Mouse (Mus musculus): ENCODE results near the gene Cdc42bpb. TPM values are rescaled to one million over a fixed set of nuclear protein-coding genes. Genes with fewer than 3 reads are reported as not detected.

The Cdc42bpb gene
- polyA plus RNA-seq, 1 experiment from 2014 or later = 27.7 TPM

DNA sequence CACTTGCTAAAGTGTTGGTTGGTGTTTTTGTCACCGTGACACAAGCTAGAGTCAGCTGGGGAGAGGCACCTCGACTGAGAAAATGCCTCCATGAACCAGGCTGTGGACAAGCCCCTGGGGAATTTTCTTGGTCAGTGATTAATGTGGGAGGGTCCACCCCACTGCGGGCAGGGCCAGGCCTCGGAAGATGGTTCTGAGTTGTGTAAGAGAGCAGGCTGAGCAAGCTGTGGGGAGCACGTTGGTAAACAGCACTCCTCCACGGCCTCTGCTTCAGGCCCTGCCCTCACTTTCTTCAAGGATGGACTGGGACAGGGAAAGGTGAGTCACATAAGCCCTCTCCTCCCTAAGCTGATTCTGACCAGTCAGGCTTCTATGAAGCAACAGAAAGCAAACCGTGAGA lies 36.8 kb downstream of the Cdc42bpb start:
- Histone ChIP-seq H3K27me3 (ENCODE audit: insufficient read depth, low read length) (no peaks in the 10 kb centered on the region), H3K36me3 (ENCODE audit: insufficient read depth, low read length) (peaks cover 35% of the 10 kb centered on the region), H3K9ac (ENCODE audit: low read depth, low read length) (no peak overlapping the region), H3K9me3 (replicated peaks; ENCODE audit: low read length) (no peaks in the 10 kb centered on the region), H3K4me2 (ENCODE audit: low read length) (no peak overlapping the region), H3K4me1 (replicated peaks; ENCODE audit: insufficient read depth, low read length) (no peaks in the 10 kb centered on the region), H3K27ac (no peak overlapping the region), H3K4me3 (replicated peaks; ENCODE audit: low read depth, low read length) (no peak overlapping the region)
- 59% methylated on average over 7 of the region's 7 CpGs for WGBS
- ATAC-seq (replicated peaks; ENCODE audit: low FRiP score, low read depth) = no peak
- DNase-seq (ENCODE audit: low spot score) = no peak
- no peak for TF ChIP-seq CTCF (IDR thresholded peaks at IDR 0.05; ENCODE audit: low read depth)

GRCm38 (mm10) chr12:111337864-111338354 lies 39.6 kb downstream of the Cdc42bpb start:
- WGBS = 71% methylated on average over 15 of the region's 15 CpGs
- no peaks in the 10 kb centered on the region for H3K4me1 ChIP-seq (replicated peaks; ENCODE audit: insufficient read depth, low read length)
- no peak overlapping the region for H3K27ac ChIP-seq
- no peaks in the 10 kb centered on the region for H3K27me3 ChIP-seq (ENCODE audit: insufficient read depth, low read length)
- ATAC-seq (replicated peaks; ENCODE audit: low FRiP score, low read depth) = no peak
- H3K9ac ChIP-seq (ENCODE audit: low read depth, low read length) = no peak overlapping the region
- no peak overlapping the region for H3K4me2 ChIP-seq (ENCODE audit: low read length)
- no peak for DNase-seq (ENCODE audit: low spot score)
- H3K9me3 ChIP-seq (replicated peaks; ENCODE audit: low read length) = no peaks in the 10 kb centered on the region
- H3K4me3 ChIP-seq (replicated peaks; ENCODE audit: low read depth, low read length) = no peak overlapping the region
- peak; percentile 21; the same call in 1 of the 2 replicates for TF ChIP-seq CTCF (IDR thresholded peaks at IDR 0.05; ENCODE audit: low read depth)
- peaks cover 52% of the 10 kb centered on the region for H3K36me3 ChIP-seq (ENCODE audit: insufficient read depth, low read length)

DNA sequence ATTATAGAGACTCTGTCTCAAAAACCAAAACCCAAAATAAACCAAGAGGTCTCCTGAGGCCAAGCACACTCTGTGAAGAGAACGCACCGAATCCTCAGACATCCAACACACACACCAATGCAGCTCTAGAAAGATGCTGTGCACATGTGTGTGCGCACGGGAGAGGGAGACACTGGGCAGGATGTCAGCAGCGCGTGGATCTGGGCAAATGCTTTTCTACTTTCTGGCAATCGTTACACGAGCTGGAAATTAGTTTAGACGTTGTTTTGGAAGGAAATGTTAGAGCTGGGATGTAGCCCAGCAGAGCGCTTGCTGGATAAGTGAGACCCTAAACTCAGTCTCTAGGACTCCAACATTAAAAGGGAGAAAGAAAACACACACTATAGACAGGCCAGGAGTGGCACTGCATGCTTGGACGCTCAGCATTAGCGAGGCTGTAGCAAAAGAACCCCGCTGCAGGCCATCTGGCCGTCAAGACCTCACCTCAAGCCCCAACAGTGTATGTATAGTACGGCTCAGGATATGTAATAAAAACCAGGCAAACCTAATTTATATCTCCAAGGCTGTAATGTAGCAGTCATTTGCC lies 44.4 kb downstream of the Cdc42bpb start:
- H3K9me3 ChIP-seq (replicated peaks; ENCODE audit: low read length) = no peaks in the 10 kb centered on the region
- H3K9ac ChIP-seq (ENCODE audit: low read depth, low read length) = no peak overlapping the region
- H3K4me2 ChIP-seq (ENCODE audit: low read length) = no peak overlapping the region
- TF ChIP-seq CTCF (IDR thresholded peaks at IDR 0.05; ENCODE audit: low read depth) = no peak
- 64% methylated on average over 15 of the region's 15 CpGs for WGBS
- H3K4me3 ChIP-seq (replicated peaks; ENCODE audit: low read depth, low read length) = no peak overlapping the region
- no peaks in the 10 kb centered on the region for H3K4me1 ChIP-seq (replicated peaks; ENCODE audit: insufficient read depth, low read length)
- H3K27ac ChIP-seq = no peak overlapping the region
- H3K36me3 ChIP-seq (ENCODE audit: insufficient read depth, low read length) = peaks cover 53% of the 10 kb centered on the region
- no peak for DNase-seq (ENCODE audit: low spot score)
- H3K27me3 ChIP-seq (ENCODE audit: insufficient read depth, low read length) = no peaks in the 10 kb centered on the region
- no peak for ATAC-seq (replicated peaks; ENCODE audit: low FRiP score, low read depth)

DNA sequence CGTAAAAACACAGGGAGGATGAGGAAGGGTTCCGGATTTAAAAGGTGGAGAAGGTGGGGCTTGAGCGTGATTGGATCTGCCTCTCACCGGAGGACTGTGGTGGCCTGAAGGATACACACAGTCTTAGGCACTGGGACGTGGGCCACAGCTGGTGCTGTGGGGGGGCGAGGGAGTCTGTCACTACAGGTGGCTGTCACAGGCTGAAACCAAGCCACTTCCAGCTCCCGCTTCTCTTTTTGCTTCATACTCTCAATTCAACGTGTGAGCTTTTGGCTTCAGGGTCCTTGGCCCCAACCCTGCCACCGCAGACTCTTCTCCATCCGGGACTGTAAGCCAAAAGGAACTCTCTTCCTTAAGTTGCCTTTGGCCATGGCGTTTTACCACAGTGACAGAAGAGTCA lies 45.1 kb downstream of the Cdc42bpb start:
- H3K27me3 ChIP-seq (ENCODE audit: insufficient read depth, low read length) = no peaks in the 10 kb centered on the region
- no peaks in the 10 kb centered on the region for H3K9me3 ChIP-seq (replicated peaks; ENCODE audit: low read length)
- H3K4me1 ChIP-seq (replicated peaks; ENCODE audit: insufficient read depth, low read length) = no peaks in the 10 kb centered on the region
- no peak for TF ChIP-seq CTCF (IDR thresholded peaks at IDR 0.05; ENCODE audit: low read depth)
- DNase-seq (ENCODE audit: low spot score) (no peak), ATAC-seq (replicated peaks; ENCODE audit: low FRiP score, low read depth) (no peak)
- H3K27ac ChIP-seq = no peak overlapping the region
- peaks cover 54% of the 10 kb centered on the region for H3K36me3 ChIP-seq (ENCODE audit: insufficient read depth, low read length)
- no peak overlapping the region for H3K4me2 ChIP-seq (ENCODE audit: low read length)
- WGBS = 94% methylated on average over 11 of the region's 11 CpGs
- H3K4me3 ChIP-seq (replicated peaks; ENCODE audit: low read depth, low read length) = no peak overlapping the region
- no peak overlapping the region for H3K9ac ChIP-seq (ENCODE audit: low read depth, low read length)

DNA sequence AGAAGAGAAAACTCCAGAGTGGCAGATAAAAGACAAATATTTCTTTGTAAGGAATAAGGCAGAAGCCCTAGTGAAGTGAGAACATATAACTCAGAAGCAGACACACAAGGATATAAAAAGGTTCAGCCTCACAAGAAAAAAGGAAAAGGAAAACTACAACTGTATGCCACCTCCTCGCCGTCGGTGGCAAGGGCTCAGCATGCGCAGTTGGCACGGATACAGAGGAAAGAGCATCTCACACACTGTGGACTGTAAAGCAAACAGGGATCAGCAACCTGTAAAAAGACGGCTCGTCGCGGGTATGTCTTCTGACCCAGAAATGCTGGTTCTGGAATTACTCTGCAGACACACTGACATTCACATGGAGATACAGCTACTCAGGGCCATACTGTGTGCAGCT lies 45.9 kb downstream of the Cdc42bpb start:
- no peaks in the 10 kb centered on the region for H3K27me3 ChIP-seq (ENCODE audit: insufficient read depth, low read length)
- H3K4me1 ChIP-seq (replicated peaks; ENCODE audit: insufficient read depth, low read length) = no peaks in the 10 kb centered on the region
- H3K9ac ChIP-seq (ENCODE audit: low read depth, low read length) = no peak overlapping the region
- no peak overlapping the region for H3K27ac ChIP-seq
- H3K36me3 ChIP-seq (ENCODE audit: insufficient read depth, low read length) = peaks cover 58% of the 10 kb centered on the region
- WGBS = 96% methylated on average over 9 of the region's 9 CpGs
- no peak overlapping the region for H3K4me3 ChIP-seq (replicated peaks; ENCODE audit: low read depth, low read length)
- no peak for DNase-seq (ENCODE audit: low spot score)
- no peaks in the 10 kb centered on the region for H3K9me3 ChIP-seq (replicated peaks; ENCODE audit: low read length)
- no peak for TF ChIP-seq CTCF (IDR thresholded peaks at IDR 0.05; ENCODE audit: low read depth)
- no peak for ATAC-seq (replicated peaks; ENCODE audit: low FRiP score, low read depth)
- no peak overlapping the region for H3K4me2 ChIP-seq (ENCODE audit: low read length)

- Histone ChIP-seq H3K4me1 (replicated peaks; ENCODE audit: insufficient read depth, low read length) (no peaks in the 10 kb centered on the region), H3K4me2 (ENCODE audit: low read length) (no peak overlapping the region), H3K36me3 (ENCODE audit: insufficient read depth, low read length) (peaks cover 51% of the 10 kb centered on the region), H3K9me3 (replicated peaks; ENCODE audit: low read length) (no peaks in the 10 kb centered on the region), H3K4me3 (replicated peaks; ENCODE audit: low read depth, low read length) (no peak overlapping the region), H3K27ac (no peak overlapping the region), H3K27me3 (ENCODE audit: insufficient read depth, low read length) (no peaks in the 10 kb centered on the region), H3K9ac (ENCODE audit: low read depth, low read length) (no peak overlapping the region)
- ATAC-seq (replicated peaks; ENCODE audit: low FRiP score, low read depth) = no peak
- no peak for TF ChIP-seq CTCF (IDR thresholded peaks at IDR 0.05; ENCODE audit: low read depth)
- 87% methylated on average over 15 of the region's 15 CpGs for whole genome bisulfite sequencing
- no peak for DNase-seq (ENCODE audit: low spot score)
Observed at GRCm38 (mm10) chr12:111329281-111329680, 48.2 kb downstream of the Cdc42bpb start.

DNA sequence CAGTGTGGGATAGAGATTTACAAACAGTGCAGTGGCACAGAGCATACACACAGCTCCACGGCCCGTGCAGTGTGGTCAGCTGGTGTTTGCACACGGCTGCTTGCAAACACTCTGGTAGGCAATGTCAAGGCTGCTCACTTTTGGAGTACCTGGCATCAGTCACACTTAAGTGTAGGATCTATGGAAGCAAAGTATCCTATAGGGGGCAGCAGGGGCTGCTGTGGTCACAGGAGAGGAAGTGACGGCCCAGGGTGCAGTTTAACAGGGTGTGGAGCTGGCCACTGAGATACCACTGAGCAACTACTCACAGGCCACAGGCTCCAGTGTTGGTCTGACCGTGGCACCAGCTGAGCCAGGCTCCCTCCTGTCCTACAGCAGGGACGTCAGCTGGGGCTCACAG lies 49.2 kb downstream of the Cdc42bpb start:
- Histone ChIP-seq H3K27ac (no peak overlapping the region), H3K27me3 (ENCODE audit: insufficient read depth, low read length) (no peaks in the 10 kb centered on the region), H3K36me3 (ENCODE audit: insufficient read depth, low read length) (peaks cover 58% of the 10 kb centered on the region), H3K4me3 (replicated peaks; ENCODE audit: low read depth, low read length) (no peak overlapping the region), H3K4me1 (replicated peaks; ENCODE audit: insufficient read depth, low read length) (no peaks in the 10 kb centered on the region), H3K9ac (ENCODE audit: low read depth, low read length) (no peak overlapping the region), H3K4me2 (ENCODE audit: low read length) (no peak overlapping the region), H3K9me3 (replicated peaks; ENCODE audit: low read length) (no peaks in the 10 kb centered on the region)
- TF ChIP-seq CTCF (IDR thresholded peaks at IDR 0.05; ENCODE audit: low read depth) = peak; percentile 47
- ATAC-seq (replicated peaks; ENCODE audit: low FRiP score, low read depth) (no peak), DNase-seq (ENCODE audit: low spot score) (no peak)
- WGBS = 87% methylated on average over 6 of the region's 6 CpGs
